Mouse (Mus musculus): Measurements from ENCODE around the gene Sf3b4.

Sf3b4 gene

GRCm38 (mm10) chr3:96172197-96173178, at the start of gene Sf3b4:
Gene Sf3b4, plus strand, starts transcription at chr3:96172332.
- peak; percentile 58 to 77 for DNase-seq (ENCODE audit: low spot score in 2 of 2)

- no peak for DNase-seq (ENCODE audit: low spot score in 2 of 2)
Observed at GRCm38 (mm10) chr3:96124235-96124634, 47.9 kb upstream of the Sf3b4 start.

GRCm38 (mm10) chr3:96128128-96128527, 44.0 kb upstream of the Sf3b4 start:
- no peak for DNase-seq (ENCODE audit: low spot score in 2 of 2)

GRCm38 (mm10) chr3:96132478-96132877, 39.7 kb upstream of the Sf3b4 start:
- DNase-seq (ENCODE audit: low spot score in 2 of 2), result no peak

GRCm38 (mm10) chr3:96133327-96133905, 38.7 kb upstream of the Sf3b4 start:
- DNase-seq (ENCODE audit: low spot score in 2 of 2), result no peak

GRCm38 (mm10) chr3:96135011-96135410, 37.1 kb upstream of the Sf3b4 start:
- no peak for DNase-seq (ENCODE audit: low spot score in 2 of 2)

- DNase-seq (ENCODE audit: low spot score in 2 of 2), result peak in 1 of 2 experiments; percentile 35
Observed at GRCm38 (mm10) chr3:96147950-96148349, 24.2 kb upstream of the Sf3b4 start.

- no peak for DNase-seq (ENCODE audit: low spot score in 2 of 2)
Observed at GRCm38 (mm10) chr3:96151836-96152235, 20.3 kb upstream of the Sf3b4 start.

- DNase-seq (ENCODE audit: low spot score in 2 of 2), result no peak
Observed at GRCm38 (mm10) chr3:96152611-96153010, 19.5 kb upstream of the Sf3b4 start.

GRCm38 (mm10) chr3:96155501-96155900, 16.6 kb upstream of the Sf3b4 start:
- no peak for DNase-seq (ENCODE audit: low spot score in 2 of 2)

- no peak for DNase-seq (ENCODE audit: low spot score in 2 of 2)
Observed at GRCm38 (mm10) chr3:96159820-96160219, 12.3 kb upstream of the Sf3b4 start.

- DNase-seq (ENCODE audit: low spot score in 2 of 2), result no peak
Observed at GRCm38 (mm10) chr3:96160222-96160802, 11.8 kb upstream of the Sf3b4 start.

- no peak for DNase-seq (ENCODE audit: low spot score in 2 of 2)
Observed at GRCm38 (mm10) chr3:96160803-96161516, 11.2 kb upstream of the Sf3b4 start.

GRCm38 (mm10) chr3:96161869-96162840, 10.0 kb upstream of the Sf3b4 start, which contains the start of gene Mtmr11:
Gene Mtmr11, plus strand, starts transcription at chr3:96162004.
- no peak for DNase-seq (ENCODE audit: low spot score in 2 of 2)

GRCm38 (mm10) chr3:96163040-96163439, 9.1 kb upstream of the Sf3b4 start:
- no peak for DNase-seq (ENCODE audit: low spot score in 2 of 2)

GRCm38 (mm10) chr3:96168466-96169158, 3.5 kb upstream of the Sf3b4 start:
- no peak for DNase-seq (ENCODE audit: low spot score in 2 of 2)

GRCm38 (mm10) chr3:96170276-96170675, 1.9 kb upstream of the Sf3b4 start:
- no peak for DNase-seq (ENCODE audit: low spot score in 2 of 2)

- no peak for DNase-seq (ENCODE audit: low spot score in 2 of 2)
Observed at GRCm38 (mm10) chr3:96170976-96171545, 1.1 kb upstream of the Sf3b4 start.

GRCm38 (mm10) chr3:96171583-96172196, 442 bp upstream of the Sf3b4 start:
- DNase-seq (ENCODE audit: low spot score in 2 of 2), result no peak
